Mouse (Mus musculus): Measurements from ENCODE around the gene Usp18. TPM values are rescaled to one million over a fixed set of nuclear protein-coding genes. Genes with fewer than 3 reads are reported as not detected.

Gene Usp18
- polyA plus RNA-seq, 1 experiment from 2014 or later = 1.2 TPM

Other genes starting within 250 kb of the Usp18 start
- gene Mical3, start 114.9 kb upstream of the Usp18 start, polyA plus RNA-seq (2016; fragmentation: Nextera tagmentation; extraction: Ambion mirVana) = 20.7 and 22.7 TPM in 2 replicates
- 13.9 TPM in 2 replicates for gene Pex26, start 62.2 kb upstream of the Usp18 start, polyA plus RNA-seq (2016; fragmentation: Nextera tagmentation; extraction: Ambion mirVana)
- gene Tuba8, start 35.2 kb upstream of the Usp18 start, polyA plus RNA-seq (2016; fragmentation: Nextera tagmentation; extraction: Ambion mirVana) = 0.21 and 0.23 TPM in 2 replicates
- gene Slc6a13, start 54.3 kb downstream of the Usp18 start, polyA plus RNA-seq (2016; fragmentation: Nextera tagmentation; extraction: Ambion mirVana) = 5.2 and 7.6 TPM in 2 replicates
- 0.20 and 0.31 TPM in 2 replicates for gene Slc6a12, start 97.2 kb downstream of the Usp18 start, polyA plus RNA-seq (2016; fragmentation: Nextera tagmentation; extraction: Ambion mirVana)
- 6.0 and 6.6 TPM in 2 replicates for gene Iqsec3, start 227.8 kb downstream of the Usp18 start, polyA plus RNA-seq (2016; fragmentation: Nextera tagmentation; extraction: Ambion mirVana)

Measured in hindbrain, embryonic 12.5 days (tissue).